Mouse (Mus musculus): ENCODE results near the gene Olfr1101. TPM values are rescaled to one million over a fixed set of nuclear protein-coding genes. Genes with fewer than 3 reads are reported as not detected.

The Olfr1101 gene
- not detected in 2 replicates for total RNA-seq (2021)
- long read RNA-seq, experiment 1: 0 reads
- long read RNA-seq, experiment 2: 0 reads

- no peak for DNase-seq
Measured at GRCm38 (mm10) chr2:86991121-86991520, at the start of gene Olfr1101. Gene Olfr1101 (minus strand): TSS chr2:86991221.

DNA sequence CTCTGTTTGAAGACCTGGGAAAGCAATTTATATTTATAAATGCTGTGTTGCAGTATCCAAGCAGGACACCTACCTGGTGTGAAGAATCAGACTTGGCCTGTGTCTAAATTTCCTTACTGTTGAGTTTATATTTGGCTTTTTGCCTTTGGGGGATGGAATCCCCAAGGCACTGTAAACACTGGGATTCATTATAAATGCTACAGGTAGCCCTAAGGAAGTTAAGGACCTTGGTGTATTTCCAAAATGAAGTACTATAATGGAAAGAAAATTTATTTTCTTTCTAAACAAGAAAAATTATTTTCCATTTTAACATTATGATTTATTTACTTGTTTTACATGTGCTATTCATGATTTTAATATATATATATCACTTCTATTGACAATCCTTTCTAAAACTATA, 45.4 kb upstream of the Olfr1101 start, which contains the start of gene Olfr1105:
Olfr1105 (minus strand) TSS at position 101 of the 400 bp plus-strand sequence.
- no peak for DNase-seq

DNA sequence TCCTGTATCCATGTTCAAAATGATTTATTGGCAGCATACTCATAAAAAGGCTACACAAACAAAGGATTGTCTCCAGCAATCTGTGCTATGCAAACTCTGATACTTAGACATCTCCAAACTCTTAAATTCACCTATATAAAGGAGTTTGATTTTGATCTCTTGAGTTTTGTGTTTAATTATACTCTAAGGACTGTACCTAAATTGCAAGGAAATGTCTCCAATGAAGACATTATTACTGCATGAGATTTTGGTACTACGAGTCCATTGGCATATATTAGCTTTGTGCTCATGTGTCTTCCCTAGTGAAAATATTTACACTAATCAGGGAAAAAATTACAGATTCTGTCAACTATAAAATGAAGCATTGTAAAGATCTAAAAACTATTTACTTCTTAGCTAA, 36.0 kb upstream of the Olfr1101 start, which contains the start of gene Olfr1104:
Olfr1104 (minus strand) TSS at position 101 of the 400 bp plus-strand sequence.
- DNase-seq: no peak

DNA sequence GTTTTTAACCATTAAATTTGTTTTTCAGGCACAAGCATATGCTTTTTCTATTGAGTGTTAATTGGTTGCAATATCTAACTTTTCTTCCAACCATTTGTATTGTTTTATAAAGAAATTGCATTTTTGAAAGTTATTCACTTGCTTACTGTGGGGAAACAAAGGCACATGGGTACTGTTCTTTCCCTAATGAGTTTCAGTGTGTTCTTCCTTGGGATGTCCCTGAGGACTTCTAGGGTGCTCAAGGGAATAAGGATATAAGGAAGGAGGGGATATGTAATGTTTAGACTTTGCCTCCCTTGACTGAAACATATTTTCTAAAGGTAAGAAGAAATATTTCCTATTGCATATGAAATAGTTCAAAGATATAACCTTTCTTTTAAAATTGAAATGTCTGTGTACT, 7.1 kb upstream of the Olfr1101 start, which contains the start of gene Olfr1102:
Olfr1102 (plus strand) TSS at position 301 of the 400 bp plus-strand sequence.
- DNase-seq: no peak

DNA sequence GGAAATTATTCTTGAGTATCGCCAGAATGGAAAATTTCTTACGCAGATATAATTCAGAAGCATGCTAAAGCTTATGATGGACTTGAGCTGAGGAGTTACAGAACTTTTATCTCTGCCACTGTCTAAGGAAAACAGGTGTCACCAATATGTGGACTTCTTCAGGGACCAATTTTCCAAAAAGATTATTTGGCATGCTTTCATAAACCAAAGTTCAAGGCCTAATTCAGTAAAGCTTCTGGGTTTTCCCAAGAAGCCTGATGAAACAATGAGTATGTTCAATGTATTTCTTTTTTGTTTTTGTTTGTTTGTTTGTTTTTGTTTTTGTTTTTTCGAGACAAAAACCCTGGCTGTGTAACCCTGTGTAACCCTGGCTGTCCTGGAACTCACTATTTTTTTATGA, 11.2 kb downstream of the Olfr1101 start, which contains the start of gene Olfr1100:
Olfr1100 (minus strand) TSS at position 101 of the 400 bp plus-strand sequence.
- no peak for DNase-seq

- DNase-seq: no peak
Measured at GRCm38 (mm10) chr2:86960593-86960992, 30.4 kb downstream of the Olfr1101 start, which contains the start of gene Olfr1099. Gene Olfr1099 (minus strand): TSS chr2:86960693.

Other genes starting within 250 kb of the Olfr1101 start
- not detected in 2 replicates for gene Olfr1090, start 232.2 kb downstream of the Olfr1101 start, total RNA-seq (2021)
- not detected in 2 replicates for gene Olfr1093, start 208.7 kb downstream of the Olfr1101 start, total RNA-seq (2021)
- not detected in 2 replicates for gene Olfr141, start 181.2 kb downstream of the Olfr1101 start, total RNA-seq (2021)
- gene Olfr1094, start 166.6 kb downstream of the Olfr1101 start, total RNA-seq (2021): not detected in 2 replicates
- gene Olfr1095, start 139.5 kb downstream of the Olfr1101 start, total RNA-seq (2021): not detected in 2 replicates
- not detected in 2 replicates for gene Gm13723, start 116.4 kb downstream of the Olfr1101 start, total RNA-seq (2021)
- gene Olfr1097, start 99.0 kb downstream of the Olfr1101 start, total RNA-seq (2021): not detected in 2 replicates
- gene Olfr1098, start 66.7 kb downstream of the Olfr1101 start, total RNA-seq (2021): not detected in 2 replicates
- gene Olfr1099, start 30.5 kb downstream of the Olfr1101 start, total RNA-seq (2021): not detected in 2 replicates
- not detected in 2 replicates for gene Olfr1100, start 11.3 kb downstream of the Olfr1101 start, total RNA-seq (2021)
- not detected in 2 replicates for gene Olfr1102, start 7.2 kb upstream of the Olfr1101 start, total RNA-seq (2021)
- gene Olfr1104, start 35.9 kb upstream of the Olfr1101 start, total RNA-seq (2021): not detected in 2 replicates
- not detected in 2 replicates for gene Olfr1105, start 45.3 kb upstream of the Olfr1101 start, total RNA-seq (2021)
- gene Olfr1106, start 61.1 kb upstream of the Olfr1101 start, total RNA-seq (2021): not detected in 2 replicates
- not detected in 2 replicates for gene Olfr1107, start 84.6 kb upstream of the Olfr1101 start, total RNA-seq (2021)
- not detected in 2 replicates for gene Olfr1109, start 104.8 kb upstream of the Olfr1101 start, total RNA-seq (2021)
- gene Olfr259, start 123.3 kb upstream of the Olfr1101 start, total RNA-seq (2021): not detected in 2 replicates
- gene Olfr1110, start 149.1 kb upstream of the Olfr1101 start, total RNA-seq (2021): not detected in 2 replicates
- not detected in 2 replicates for gene Olfr1111, start 161.4 kb upstream of the Olfr1101 start, total RNA-seq (2021)
- not detected in 2 replicates for gene Olfr1112, start 196.6 kb upstream of the Olfr1101 start, total RNA-seq (2021)
- not detected in 2 replicates for gene Olfr1113, start 217.7 kb upstream of the Olfr1101 start, total RNA-seq (2021)